Mouse (Mus musculus) forebrain, embryonic 15.5 days (tissue): Measurements from ENCODE around the gene Slc30a7. TPM values are rescaled to one million over a fixed set of nuclear protein-coding genes. Genes with fewer than 3 reads are reported as not detected.

Source experiments
- ATAC-seq: fragments of 200-750 bp; cut with Nextera tagmentation; replicated peaks from 2 replicates; pipeline ENCODE4 v1.8.0; 2017; ENCODE audit warnings: mild to moderate bottlenecking, moderate TSS enrichment, moderate library complexity
- H3K27ac ChIP-seq: fragments of 300-500 bp; sonication (generic); replicated peaks from 2 replicates; pipeline ENCODE4 v1.5.1; 2015; ENCODE audit warnings: mild to moderate bottlenecking, inconsistent platforms
- H3K27me3 ChIP-seq: fragments of 300-500 bp; sonication (generic); 2 replicates; pipeline ENCODE4 v1.6.1; 2015; ENCODE audit warnings: inconsistent platforms
- H3K36me3 ChIP-seq: fragments of 300-500 bp; sonication (generic); 2 replicates; pipeline ENCODE4 v1.6.1; 2015; ENCODE audit warnings: mild to moderate bottlenecking, inconsistent platforms
- H3K4me1 ChIP-seq: fragments of 300-500 bp; sonication (generic); 2 replicates; pipeline ENCODE4 v1.6.1; 2015; ENCODE audit warnings: inconsistent platforms
- H3K4me2 ChIP-seq: fragments of 300-500 bp; sonication (generic); replicated peaks from 2 replicates; pipeline ENCODE4 v1.6.1; 2015; ENCODE audit warnings: mild to moderate bottlenecking, inconsistent platforms
- H3K4me3 ChIP-seq: fragments of 300-500 bp; sonication (generic); 2 replicates; pipeline ENCODE4 v1.5.1; 2015; ENCODE audit warnings: mild to moderate bottlenecking, inconsistent platforms
- H3K9ac ChIP-seq: fragments of 300-500 bp; sonication (generic); replicated peaks from 2 replicates; pipeline ENCODE4 v1.6.1; 2015; ENCODE audit warnings: mild to moderate bottlenecking, inconsistent platforms
- H3K9me3 ChIP-seq: fragments of 300-500 bp; sonication (generic); 2 replicates; pipeline ENCODE4 v1.6.1; 2016; ENCODE audit warnings: inconsistent platforms
- WGBS: fragments of 180-500 bp; shearing (Covaris S2); methylation state at CpG from one replicate; pipeline ENCODE4 v1.1.7; 2015; ENCODE audit warnings: mixed read lengths; 5-methylcytosine and 5-hydroxymethylcytosine counted together
- polyA plus RNA-seq: library from polyadenylated mRNA; unstranded; fragments of >200 nt; fragmentation: Nextera tagmentation; extraction: Ambion mirVana; gene quantifications from 2 replicates; pipeline ENCODE4 v1.2.1, GENCODE M21; 2015

Slc30a7 gene
- polyA plus RNA-seq, 1 experiment from 2014 or later = 20.7 TPM

- 94% methylated on average over 9 of the region's 9 CpGs for WGBS
- no peak overlapping the region for H3K4me3 ChIP-seq
- no peak overlapping the region for H3K4me2 ChIP-seq
- H3K9ac ChIP-seq = no peak overlapping the region
- H3K4me1 ChIP-seq = no peaks in the 10 kb centered on the region
- H3K27ac ChIP-seq = no peak overlapping the region
- H3K27me3 ChIP-seq = no peaks in the 10 kb centered on the region
- H3K9me3 ChIP-seq = no peaks in the 10 kb centered on the region
- H3K36me3 ChIP-seq = peaks cover 50% of the 10 kb centered on the region
- ATAC-seq = no peak
These were observed 22.6 kb downstream of the Slc30a7 start for GRCm38 (mm10) chr3:115984653-115985052.

DNA sequence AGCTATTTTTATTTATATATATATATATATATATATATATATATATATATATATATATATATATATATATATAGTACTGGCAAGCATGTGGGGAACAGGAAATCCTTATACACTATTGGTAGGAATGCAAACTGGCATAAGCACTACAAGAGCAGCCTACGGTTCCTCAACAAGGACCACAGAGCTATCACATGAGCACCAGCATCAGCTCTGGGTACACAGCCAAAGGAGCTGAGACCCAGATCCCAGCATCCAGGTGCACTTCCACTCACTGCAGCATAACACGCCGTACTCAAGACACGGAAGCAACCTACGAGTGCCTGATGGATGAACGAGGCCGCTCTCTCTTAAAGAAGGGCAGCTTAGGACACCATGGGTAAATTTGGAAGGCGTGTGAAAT lies 24.0 kb downstream of the Slc30a7 start:
- Histone ChIP-seq H3K4me1 (no peaks in the 10 kb centered on the region), H3K9ac (no peak overlapping the region), H3K4me2 (no peak overlapping the region), H3K36me3 (peaks cover 50% of the 10 kb centered on the region), H3K27ac (no peak overlapping the region), H3K27me3 (no peaks in the 10 kb centered on the region), H3K9me3 (no peaks in the 10 kb centered on the region), H3K4me3 (no peak overlapping the region)
- 96% methylated on average over 8 of the region's 8 CpGs for WGBS
- no peak for ATAC-seq

DNA sequence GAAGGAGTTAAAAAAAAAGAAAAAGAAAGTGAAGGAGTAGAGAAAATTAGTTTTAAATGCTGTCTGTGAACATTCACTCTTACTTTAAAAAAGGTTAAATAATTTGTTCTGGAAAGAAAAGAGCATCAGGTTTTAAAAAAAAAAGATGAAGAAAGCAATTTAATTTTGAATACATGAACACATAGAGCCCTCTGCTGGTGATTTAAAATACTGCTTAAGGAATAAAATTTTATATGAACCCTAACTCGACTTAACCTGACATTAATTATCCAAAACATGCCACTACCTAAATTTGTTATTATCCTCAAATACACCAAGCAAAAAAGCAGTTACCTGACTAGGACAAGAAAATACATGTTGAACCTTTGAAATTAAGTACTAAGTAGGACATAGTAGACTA lies 28.2 kb downstream of the Slc30a7 start:
- Histone ChIP-seq H3K27me3 (no peaks in the 10 kb centered on the region), H3K27ac (no peak overlapping the region), H3K4me2 (no peak overlapping the region), H3K9ac (no peak overlapping the region), H3K4me3 (no peak overlapping the region), H3K4me1 (no peaks in the 10 kb centered on the region), H3K9me3 (no peaks in the 10 kb centered on the region), H3K36me3 (peaks cover 67% of the 10 kb centered on the region)
- no peak for ATAC-seq
- 28% methylated on average over 1 of the region's 1 CpGs for WGBS

DNA sequence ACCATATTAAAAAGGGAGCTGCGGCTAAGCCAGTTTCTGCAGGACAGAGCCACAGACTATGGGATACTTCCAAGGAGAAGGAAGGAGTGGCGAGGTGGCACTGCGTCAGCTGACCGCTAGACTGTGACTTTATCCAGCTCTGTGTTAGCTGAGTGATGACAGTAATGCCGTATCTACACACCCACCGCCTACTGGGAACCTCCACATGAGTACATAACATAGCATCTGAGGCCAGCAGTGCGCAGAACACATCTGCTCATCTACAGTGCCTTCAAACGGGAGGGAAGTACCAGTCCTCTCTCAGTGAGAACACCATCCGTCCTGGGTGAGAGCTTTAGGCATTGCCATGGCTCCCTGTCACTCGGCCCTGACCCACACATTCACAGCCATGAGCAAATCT lies 32.2 kb downstream of the Slc30a7 start:
- Histone ChIP-seq H3K4me1 (no peaks in the 10 kb centered on the region), H3K4me2 (no peak overlapping the region), H3K36me3 (peaks cover 60% of the 10 kb centered on the region), H3K27ac (no peak overlapping the region), H3K9ac (no peak overlapping the region), H3K4me3 (no peak overlapping the region), H3K27me3 (no peaks in the 10 kb centered on the region), H3K9me3 (no peaks in the 10 kb centered on the region)
- no peak for ATAC-seq
- 93% methylated on average over 10 of the region's 10 CpGs for WGBS

- Histone ChIP-seq H3K27ac (no peak overlapping the region), H3K36me3 (peaks cover 58% of the 10 kb centered on the region), H3K9me3 (no peaks in the 10 kb centered on the region), H3K9ac (no peak overlapping the region), H3K4me2 (no peak overlapping the region), H3K4me1 (no peaks in the 10 kb centered on the region), H3K27me3 (no peaks in the 10 kb centered on the region), H3K4me3 (no peak overlapping the region)
- 92% methylated on average over 6 of the region's 6 CpGs for WGBS
- ATAC-seq = no peak
These were observed 33.0 kb downstream of the Slc30a7 start for GRCm38 (mm10) chr3:115974228-115974627.

DNA sequence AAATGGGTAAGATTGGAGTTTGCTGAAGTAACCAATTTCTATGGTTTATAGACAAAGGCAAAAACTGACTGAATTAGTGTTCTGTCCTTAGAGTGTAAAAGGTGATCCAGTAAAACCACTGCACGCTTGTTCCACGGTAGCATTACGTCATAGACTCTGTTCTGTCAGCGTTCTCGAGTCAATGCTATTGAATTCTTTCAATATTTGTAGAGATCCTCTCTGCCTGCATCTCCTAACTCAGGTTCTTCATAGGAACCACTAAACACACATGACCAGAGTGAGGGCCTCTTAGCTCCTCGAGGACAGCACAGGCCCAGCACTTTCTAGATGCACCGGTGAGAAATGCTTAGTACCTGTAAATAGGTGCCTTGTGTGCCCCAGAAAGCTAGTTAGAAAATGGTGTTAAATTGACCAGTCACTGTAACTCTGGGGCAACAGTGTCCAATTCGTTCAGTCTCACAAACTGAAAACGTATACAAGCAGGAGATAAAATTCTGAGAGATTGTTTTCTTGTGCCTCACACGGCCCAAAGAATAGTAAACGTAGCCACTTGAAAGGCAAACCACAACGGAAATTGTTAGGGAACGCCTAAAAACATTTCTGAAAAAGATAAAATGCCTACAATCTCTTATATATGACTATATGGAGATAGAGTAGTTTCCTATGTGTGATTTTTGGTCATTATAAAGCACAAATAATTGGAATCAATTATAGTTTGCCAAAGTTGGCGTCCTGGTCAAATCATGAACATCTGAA lies 35.1 kb downstream of the Slc30a7 start:
- no peaks in the 10 kb centered on the region for H3K9me3 ChIP-seq
- no peaks in the 10 kb centered on the region for H3K27me3 ChIP-seq
- no peak overlapping the region for H3K9ac ChIP-seq
- no peak overlapping the region for H3K27ac ChIP-seq
- peaks cover 49% of the 10 kb centered on the region for H3K36me3 ChIP-seq
- no peaks in the 10 kb centered on the region for H3K4me1 ChIP-seq
- no peak overlapping the region for H3K4me2 ChIP-seq
- ATAC-seq = no peak
- no peak overlapping the region for H3K4me3 ChIP-seq
- 92% methylated on average over 14 of the region's 14 CpGs for WGBS

DNA sequence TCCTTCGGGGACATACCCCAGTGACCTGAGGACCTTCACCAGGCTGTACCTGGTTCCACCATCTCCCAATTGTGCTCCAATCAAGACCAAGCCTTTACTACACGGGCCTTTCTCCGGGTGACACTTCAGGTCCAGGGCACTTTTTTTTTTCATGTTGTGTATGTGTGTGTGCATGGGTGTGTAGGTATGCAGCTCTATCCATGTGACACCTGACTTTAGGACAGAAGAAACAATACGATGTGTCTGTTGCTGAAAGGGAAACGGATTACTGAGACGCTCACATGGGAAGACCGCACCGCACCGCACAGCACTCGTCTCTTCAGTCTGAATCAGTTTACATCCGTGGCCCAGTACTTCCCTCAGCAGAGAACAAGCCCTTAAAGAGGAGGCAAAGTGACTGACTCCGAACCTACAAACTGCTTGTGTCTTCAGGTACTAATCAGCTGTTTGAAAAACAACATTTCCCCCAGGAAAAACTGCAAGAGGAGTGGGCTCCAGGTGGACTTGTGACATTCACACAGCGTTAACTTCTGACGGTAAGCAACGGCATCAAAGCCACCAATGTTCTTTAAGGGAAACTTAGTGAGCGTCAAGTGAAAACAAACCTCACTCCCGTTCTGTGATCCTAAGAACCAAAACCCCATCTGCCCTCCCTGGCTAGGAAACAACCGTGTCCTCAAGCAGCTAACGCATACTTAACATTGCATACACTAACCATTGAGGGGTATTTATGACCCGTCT lies 36.0 kb downstream of the Slc30a7 start:
- Histone ChIP-seq H3K4me1 (no peaks in the 10 kb centered on the region), H3K4me2 (no peak overlapping the region), H3K9ac (no peak overlapping the region), H3K27me3 (no peaks in the 10 kb centered on the region), H3K36me3 (peaks cover 44% of the 10 kb centered on the region), H3K9me3 (no peaks in the 10 kb centered on the region), H3K27ac (no peak overlapping the region), H3K4me3 (no peak overlapping the region)
- WGBS = 91% methylated on average over 20 of the region's 20 CpGs
- no peak for ATAC-seq

DNA sequence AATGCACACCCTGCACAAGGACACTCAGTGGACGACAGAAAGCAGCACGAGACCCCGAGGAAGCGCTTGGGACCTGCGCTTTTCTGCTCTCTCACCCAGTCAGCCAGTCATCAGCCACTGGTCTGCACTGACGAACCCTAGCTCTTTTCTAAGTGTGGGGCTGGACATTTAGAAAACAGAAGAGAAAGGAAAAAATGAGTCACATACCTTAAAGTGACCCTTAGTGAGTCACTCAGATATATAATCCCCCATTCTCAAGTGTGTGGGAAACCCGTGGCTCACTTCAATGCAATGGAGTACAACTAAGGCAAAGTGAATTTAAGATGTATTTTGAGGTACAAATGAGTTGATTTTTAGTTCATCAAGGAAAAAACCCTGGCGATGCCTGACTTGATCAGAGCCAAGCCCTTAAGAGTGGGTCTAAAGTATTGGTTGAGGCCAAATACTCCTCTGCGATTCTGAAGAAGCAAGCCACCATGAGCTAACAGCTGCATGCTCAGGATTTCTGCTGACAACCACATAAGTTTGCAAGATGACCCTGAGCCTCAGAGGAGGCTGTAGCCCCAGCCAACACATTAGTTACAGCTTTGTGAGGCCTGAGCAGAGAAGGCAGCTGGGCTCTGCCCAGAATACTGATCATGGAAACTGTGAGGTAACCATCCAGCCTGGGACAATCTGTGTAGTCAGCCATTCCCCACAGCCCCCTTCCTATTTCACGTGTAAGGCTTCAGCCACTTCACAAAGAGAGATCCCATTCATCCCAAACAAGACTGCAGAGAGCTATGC lies 38.3 kb downstream of the Slc30a7 start:
- no peak overlapping the region for H3K27ac ChIP-seq
- H3K4me2 ChIP-seq = no peak overlapping the region
- H3K9me3 ChIP-seq = no peaks in the 10 kb centered on the region
- H3K27me3 ChIP-seq = no peaks in the 10 kb centered on the region
- H3K36me3 ChIP-seq = peaks cover 23% of the 10 kb centered on the region; the same call in 1 of the 2 replicates
- H3K9ac ChIP-seq = no peak overlapping the region
- WGBS = 75% methylated on average over 10 of the region's 10 CpGs
- H3K4me3 ChIP-seq = no peak overlapping the region
- peak; percentile 83 for ATAC-seq
- 0 out of 2 replicates have a peak, but pooled peaks cover 6% of the 10 kb centered on the region for H3K4me1 ChIP-seq

DNA sequence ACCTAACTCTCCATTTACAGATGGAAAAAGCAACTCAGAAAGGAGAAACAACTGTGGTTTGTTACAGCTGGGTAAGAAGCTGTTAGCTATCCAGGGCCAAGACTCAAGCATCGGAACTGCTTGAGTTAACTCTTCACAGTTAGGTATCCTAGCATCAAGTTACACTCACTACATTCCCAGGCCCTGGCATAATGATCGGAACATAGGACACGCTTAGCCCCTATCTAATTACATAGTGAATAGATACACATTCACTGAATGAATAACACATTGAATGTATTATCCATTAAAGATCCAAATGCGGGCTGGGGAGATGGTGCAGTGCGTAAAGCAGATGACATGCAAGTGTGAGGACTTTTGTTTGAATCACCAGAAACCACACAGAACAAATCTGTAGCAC lies 43.1 kb downstream of the Slc30a7 start:
- H3K4me1 ChIP-seq = 0 out of 2 replicates have a peak, but pooled peaks cover 6% of the 10 kb centered on the region
- 73% methylated on average over 5 of the region's 5 CpGs for WGBS

DNA sequence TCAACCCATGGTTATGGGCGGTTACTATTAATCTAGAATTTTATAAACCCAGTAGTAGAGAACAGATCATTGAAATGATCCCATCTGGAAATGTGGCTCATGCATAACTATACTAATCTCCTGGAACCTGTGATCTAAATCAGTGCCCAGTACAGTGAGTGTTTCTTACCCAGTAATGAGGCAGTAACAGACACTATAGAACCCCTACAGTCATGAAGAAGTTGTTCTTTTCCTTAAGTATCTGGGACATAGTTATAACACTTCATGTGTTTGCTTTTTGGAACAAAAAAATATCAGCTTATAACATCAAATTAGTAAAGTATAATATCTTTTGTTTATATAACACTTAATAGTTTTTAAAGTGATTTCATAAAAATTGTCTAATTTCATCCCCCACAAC lies 43.6 kb downstream of the Slc30a7 start:
- ATAC-seq = no peak
- Histone ChIP-seq H3K4me1 (0 out of 2 replicates have a peak, but pooled peaks cover 6% of the 10 kb centered on the region), H3K4me3 (no peak overlapping the region), H3K27me3 (no peaks in the 10 kb centered on the region), H3K36me3 (peaks cover 3% of the 10 kb centered on the region; the same call in 1 of the 2 replicates), H3K4me2 (no peak overlapping the region), H3K9ac (no peak overlapping the region), H3K27ac (no peak overlapping the region), H3K9me3 (no peaks in the 10 kb centered on the region)
- WGBS = 96% methylated on average over 1 of the region's 1 CpGs

More for the DNA sequence above, 43.1 kb downstream of the Slc30a7 start:
- Histone ChIP-seq H3K4me3 (no peak overlapping the region), H3K9ac (no peak overlapping the region), H3K9me3 (no peaks in the 10 kb centered on the region), H3K27ac (no peak overlapping the region), H3K36me3 (peaks cover 3% of the 10 kb centered on the region; the same call in 1 of the 2 replicates), H3K27me3 (no peaks in the 10 kb centered on the region), H3K4me2 (no peak overlapping the region)
- no peak for ATAC-seq

- Histone ChIP-seq H3K36me3 (peaks cover 8% of the 10 kb centered on the region; the same call in 1 of the 2 replicates), H3K27me3 (no peaks in the 10 kb centered on the region), H3K9ac (no peak overlapping the region), H3K9me3 (no peaks in the 10 kb centered on the region), H3K4me2 (no peak overlapping the region), H3K4me1 (0 out of 2 replicates have a peak, but pooled peaks cover 6% of the 10 kb centered on the region), H3K4me3 (no peak overlapping the region), H3K27ac (no peak overlapping the region)
- ATAC-seq = no peak
- 34% methylated on average over 4 of the region's 4 CpGs for WGBS
These were observed 45.2 kb downstream of the Slc30a7 start for GRCm38 (mm10) chr3:115962028-115962415.
